Mouse (Mus musculus): ENCODE data around the gene Lacc1. TPM values are rescaled to one million over a fixed set of nuclear protein-coding genes. Genes with fewer than 3 reads are reported as not detected.
"Not testable (repeated sequence)": the region's sequence is repeated elsewhere in the genome, so short reads cannot be mapped to it uniquely, and the experiment has no call there.

Gene Lacc1
- polyA plus RNA-seq, 1 experiment from 2014 or later = 10.4 TPM

DNA sequence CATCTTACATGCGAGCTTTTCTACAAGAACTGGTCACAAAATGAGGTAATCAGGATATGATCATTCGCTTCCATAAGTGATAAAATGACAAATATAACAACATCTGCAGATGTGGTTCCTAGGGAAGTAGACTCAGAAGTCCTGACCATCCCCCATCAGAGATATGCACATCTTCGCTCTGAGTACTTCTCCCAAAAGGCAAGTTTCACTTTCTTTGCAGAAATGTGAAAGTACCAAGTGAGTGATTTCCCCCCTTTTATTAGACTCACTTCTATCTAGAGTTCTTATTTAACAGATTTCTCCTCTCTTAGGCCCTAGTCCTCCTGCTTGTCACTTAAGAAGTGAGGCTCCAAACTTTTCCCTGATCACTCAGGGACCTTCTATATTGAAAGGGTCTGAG lies 3.3 kb downstream of the Lacc1 start:
- Histone ChIP-seq H3K9ac (ENCODE audit: low read depth, low read length) (no peak overlapping the region), H3K9me3 (replicated peaks; ENCODE audit: control insufficient read depth, low read length) (no peaks in the 10 kb centered on the region), H3K4me3 (ENCODE audit: low read depth, low read length) (no peak overlapping the region), H3K27ac (ENCODE audit: low read depth, low read length) (no peak overlapping the region), H3K27me3 (ENCODE audit: control insufficient read depth, insufficient read depth, low read length) (no peaks in the 10 kb centered on the region), H3K36me3 (ENCODE audit: control insufficient read depth, insufficient read depth, low read length) (no peaks in the 10 kb centered on the region), H3K4me2 (no peak overlapping the region), H3K4me1 (ENCODE audit: control insufficient read depth, insufficient read depth, low read length) (peaks cover 8% of the 10 kb centered on the region; the same call in 1 of the 2 replicates)
- ATAC-seq (replicated peaks; ENCODE audit: insufficient number of reproducible peaks, low FRiP score, low TSS enrichment) = no peak
- WGBS (ENCODE audit: insufficient replicate concordance) = 89% methylated on average over 3 of the region's 3 CpGs

- H3K4me3 ChIP-seq (ENCODE audit: low read depth, low read length) = no peak overlapping the region
- ATAC-seq (replicated peaks; ENCODE audit: insufficient number of reproducible peaks, low FRiP score, low TSS enrichment) = no peak
- H3K27me3 ChIP-seq (ENCODE audit: control insufficient read depth, insufficient read depth, low read length) = no peaks in the 10 kb centered on the region
- 27% methylated on average over 5 of the region's 5 CpGs for WGBS (ENCODE audit: insufficient replicate concordance)
- H3K27ac ChIP-seq (ENCODE audit: low read depth, low read length) = no peak overlapping the region
- no peaks in the 10 kb centered on the region for H3K36me3 ChIP-seq (ENCODE audit: control insufficient read depth, insufficient read depth, low read length)
- H3K4me2 ChIP-seq = no peak overlapping the region
- no peak overlapping the region for H3K9ac ChIP-seq (ENCODE audit: low read depth, low read length)
- peaks cover 8% of the 10 kb centered on the region; the same call in 1 of the 2 replicates for H3K4me1 ChIP-seq (ENCODE audit: control insufficient read depth, insufficient read depth, low read length)
- H3K9me3 ChIP-seq (replicated peaks; ENCODE audit: control insufficient read depth, low read length) = no peaks in the 10 kb centered on the region
These were observed 4.3 kb downstream of the Lacc1 start for GRCm38 (mm10) chr14:77032433-77032832.

DNA sequence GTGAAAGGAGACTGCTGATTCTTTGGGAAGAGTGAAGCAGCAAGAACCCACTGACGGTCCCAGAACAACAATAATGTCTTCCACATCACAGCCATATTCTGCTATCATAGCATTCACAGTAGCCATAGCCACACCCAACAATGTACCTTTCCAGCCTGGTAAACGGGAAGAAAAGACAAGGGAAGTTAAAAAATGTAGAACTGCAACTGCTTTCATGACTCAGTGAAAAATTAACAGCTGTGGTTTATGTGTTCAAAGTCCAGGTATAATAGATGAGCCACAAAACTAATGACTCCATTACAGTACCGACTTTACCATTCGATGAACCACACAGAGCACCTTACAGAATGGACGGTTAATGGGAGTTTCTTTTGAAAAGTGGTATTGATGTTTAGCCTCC lies 5.9 kb downstream of the Lacc1 start:
- Histone ChIP-seq H3K9me3 (replicated peaks; ENCODE audit: control insufficient read depth, low read length) (no peaks in the 10 kb centered on the region), H3K27me3 (ENCODE audit: control insufficient read depth, insufficient read depth, low read length) (no peaks in the 10 kb centered on the region), H3K4me1 (ENCODE audit: control insufficient read depth, insufficient read depth, low read length) (peaks cover 8% of the 10 kb centered on the region; the same call in 1 of the 2 replicates), H3K9ac (ENCODE audit: low read depth, low read length) (no peak overlapping the region), H3K27ac (ENCODE audit: low read depth, low read length) (no peak overlapping the region), H3K4me2 (no peak overlapping the region), H3K4me3 (ENCODE audit: low read depth, low read length) (no peak overlapping the region), H3K36me3 (ENCODE audit: control insufficient read depth, insufficient read depth, low read length) (no peaks in the 10 kb centered on the region)
- 85% methylated on average over 5 of the region's 5 CpGs for WGBS (ENCODE audit: insufficient replicate concordance)
- ATAC-seq (replicated peaks; ENCODE audit: insufficient number of reproducible peaks, low FRiP score, low TSS enrichment) = no peak

GRCm38 (mm10) chr14:77029319-77030054 lies 7.2 kb downstream of the Lacc1 start:
- Histone ChIP-seq H3K36me3 (ENCODE audit: control insufficient read depth, insufficient read depth, low read length) (no peaks in the 10 kb centered on the region), H3K9ac (ENCODE audit: low read depth, low read length) (no peak overlapping the region), H3K4me3 (ENCODE audit: low read depth, low read length) (no peak overlapping the region), H3K27me3 (ENCODE audit: control insufficient read depth, insufficient read depth, low read length) (no peaks in the 10 kb centered on the region), H3K27ac (ENCODE audit: low read depth, low read length) (no peak overlapping the region), H3K4me2 (no peak overlapping the region), H3K4me1 (ENCODE audit: control insufficient read depth, insufficient read depth, low read length) (peaks cover 8% of the 10 kb centered on the region; the same call in 1 of the 2 replicates), H3K9me3 (replicated peaks; ENCODE audit: control insufficient read depth, low read length) (no peaks in the 10 kb centered on the region)
- WGBS (ENCODE audit: insufficient replicate concordance) = 56% methylated on average over 5 of the region's 5 CpGs
- ATAC-seq (replicated peaks; ENCODE audit: insufficient number of reproducible peaks, low FRiP score, low TSS enrichment) = no peak

DNA sequence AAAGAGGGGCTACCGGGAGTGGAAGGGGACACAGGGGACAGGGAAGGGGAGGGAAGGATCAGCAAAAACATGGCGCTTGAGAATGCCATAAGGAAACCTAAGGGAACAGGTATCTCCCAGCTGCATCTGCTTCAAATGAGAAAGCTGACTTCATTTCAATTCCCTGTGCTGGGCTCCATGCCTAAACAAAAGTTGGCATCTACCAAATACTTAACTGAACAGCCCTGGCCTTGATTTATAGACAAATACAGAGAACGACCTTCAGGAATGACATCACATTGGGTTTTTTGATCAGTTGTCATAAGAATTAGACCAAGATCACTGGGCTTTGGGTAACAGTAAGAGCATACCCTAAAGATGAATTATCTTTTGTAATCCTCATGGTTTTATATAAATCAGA lies 12.2 kb downstream of the Lacc1 start:
- Histone ChIP-seq H3K27me3 (ENCODE audit: control insufficient read depth, insufficient read depth, low read length) (no peaks in the 10 kb centered on the region), H3K4me2 (no peak overlapping the region), H3K4me1 (ENCODE audit: control insufficient read depth, insufficient read depth, low read length) (peaks cover under 1% of the 10 kb centered on the region; the same call in 1 of the 2 replicates), H3K4me3 (ENCODE audit: low read depth, low read length) (no peak overlapping the region), H3K9me3 (replicated peaks; ENCODE audit: control insufficient read depth, low read length) (no peaks in the 10 kb centered on the region), H3K36me3 (ENCODE audit: control insufficient read depth, insufficient read depth, low read length) (no peaks in the 10 kb centered on the region), H3K27ac (ENCODE audit: low read depth, low read length) (no peak overlapping the region), H3K9ac (ENCODE audit: low read depth, low read length) (no peak overlapping the region)
- 83% methylated on average over 3 of the region's 3 CpGs for WGBS (ENCODE audit: insufficient replicate concordance)
- no peak for ATAC-seq (replicated peaks; ENCODE audit: insufficient number of reproducible peaks, low FRiP score, low TSS enrichment)

- H3K9ac ChIP-seq (ENCODE audit: low read depth, low read length) = no peak overlapping the region
- H3K4me2 ChIP-seq = 0 out of 2 replicates have a peak overlapping the region, but pooled peaks have one; percentile 20
- WGBS (ENCODE audit: insufficient replicate concordance) = 47% methylated on average over 6 of the region's 6 CpGs
These were observed 19.5 kb downstream of the Lacc1 start for GRCm38 (mm10) chr14:77017211-77017610.

GRCm38 (mm10) chr14:77016783-77017182 lies 19.9 kb downstream of the Lacc1 start:
- H3K36me3 ChIP-seq (ENCODE audit: control insufficient read depth, insufficient read depth, low read length); H3K9ac ChIP-seq (ENCODE audit: low read depth, low read length); H3K4me1 ChIP-seq (ENCODE audit: control insufficient read depth, insufficient read depth, low read length); H3K4me3 ChIP-seq (ENCODE audit: low read depth, low read length); H3K27me3 ChIP-seq (ENCODE audit: control insufficient read depth, insufficient read depth, low read length); ATAC-seq (replicated peaks; ENCODE audit: insufficient number of reproducible peaks, low FRiP score, low TSS enrichment); H3K9me3 ChIP-seq (replicated peaks; ENCODE audit: control insufficient read depth, low read length); H3K27ac ChIP-seq (ENCODE audit: low read depth, low read length): not testable (repeated sequence)
- 40% methylated on average over 12 of the region's 12 CpGs for WGBS (ENCODE audit: insufficient replicate concordance)
- 0 out of 2 replicates have a peak overlapping the region, but pooled peaks have one; percentile 20 for H3K4me2 ChIP-seq

More at GRCm38 (mm10) chr14:77017211-77017610, 19.5 kb downstream of the Lacc1 start:
- H3K27me3 ChIP-seq (ENCODE audit: control insufficient read depth, insufficient read depth, low read length) = no peaks in the 10 kb centered on the region
- H3K27ac ChIP-seq (ENCODE audit: low read depth, low read length) = no peak overlapping the region
- no peak overlapping the region for H3K4me3 ChIP-seq (ENCODE audit: low read depth, low read length)
- H3K36me3 ChIP-seq (ENCODE audit: control insufficient read depth, insufficient read depth, low read length) = no peaks in the 10 kb centered on the region
- H3K9me3 ChIP-seq (replicated peaks; ENCODE audit: control insufficient read depth, low read length) = no peaks in the 10 kb centered on the region
- H3K4me1 ChIP-seq (ENCODE audit: control insufficient read depth, insufficient read depth, low read length) = no peaks in the 10 kb centered on the region
- ATAC-seq (replicated peaks; ENCODE audit: insufficient number of reproducible peaks, low FRiP score, low TSS enrichment) = no peak

DNA sequence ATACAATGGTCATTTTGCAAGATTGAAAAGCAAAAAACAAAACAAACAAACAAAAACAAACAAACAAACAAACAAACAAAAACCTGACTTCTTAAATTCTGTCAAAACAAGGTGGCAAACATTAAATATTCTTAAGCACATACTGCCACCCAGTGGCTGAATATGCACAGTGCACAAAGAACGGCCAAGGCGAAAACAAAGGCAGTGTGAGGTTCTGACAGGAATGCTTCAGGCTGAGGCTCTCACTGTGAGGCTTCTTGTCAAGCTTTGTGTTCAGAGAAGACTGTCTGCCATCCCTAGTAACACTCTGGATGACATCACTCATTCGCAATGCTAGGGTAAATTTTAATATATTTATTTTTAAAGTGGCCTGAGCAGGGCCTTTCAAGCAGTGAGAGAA lies 24.9 kb downstream of the Lacc1 start:
- no peak for ATAC-seq (replicated peaks; ENCODE audit: insufficient number of reproducible peaks, low FRiP score, low TSS enrichment)
- no peak overlapping the region for H3K4me2 ChIP-seq

DNA sequence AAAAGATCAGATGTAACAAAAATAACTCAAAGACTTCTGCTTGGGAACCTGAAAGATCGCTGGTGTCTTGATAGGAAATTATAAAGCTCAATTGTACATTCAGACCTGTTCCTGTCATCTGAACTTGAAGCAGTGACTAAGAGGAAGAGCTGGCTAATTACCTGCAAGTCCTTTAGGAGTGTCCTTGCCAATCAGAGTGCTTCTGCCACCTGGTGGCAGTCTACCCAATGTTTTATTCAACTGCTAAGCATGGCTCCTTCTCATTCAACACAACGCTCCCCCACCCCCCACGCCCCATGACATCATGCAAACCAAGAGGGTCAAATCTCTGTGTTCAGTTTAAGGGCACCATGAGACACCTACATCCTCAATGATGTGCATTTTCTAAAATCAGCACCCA lies 28.5 kb downstream of the Lacc1 start:
- no peak overlapping the region for H3K4me3 ChIP-seq (ENCODE audit: low read depth, low read length)
- ATAC-seq (replicated peaks; ENCODE audit: insufficient number of reproducible peaks, low FRiP score, low TSS enrichment) = no peak
- H3K9me3 ChIP-seq (replicated peaks; ENCODE audit: control insufficient read depth, low read length) = no peaks in the 10 kb centered on the region
- H3K27me3 ChIP-seq (ENCODE audit: control insufficient read depth, insufficient read depth, low read length) = no peaks in the 10 kb centered on the region
- H3K27ac ChIP-seq (ENCODE audit: low read depth, low read length) = no peak overlapping the region
- H3K4me2 ChIP-seq = no peak overlapping the region
- no peaks in the 10 kb centered on the region for H3K36me3 ChIP-seq (ENCODE audit: control insufficient read depth, insufficient read depth, low read length)
- H3K9ac ChIP-seq (ENCODE audit: low read depth, low read length) = no peak overlapping the region
- H3K4me1 ChIP-seq (ENCODE audit: control insufficient read depth, insufficient read depth, low read length) = no peaks in the 10 kb centered on the region
- 16% methylated on average over 3 of the region's 3 CpGs for WGBS (ENCODE audit: insufficient replicate concordance)

More for the DNA sequence above, 24.9 kb downstream of the Lacc1 start:
- no peaks in the 10 kb centered on the region for H3K9me3 ChIP-seq (replicated peaks; ENCODE audit: control insufficient read depth, low read length)
- H3K36me3 ChIP-seq (ENCODE audit: control insufficient read depth, insufficient read depth, low read length) = no peaks in the 10 kb centered on the region
- H3K4me3 ChIP-seq (ENCODE audit: low read depth, low read length) = no peak overlapping the region
- H3K27me3 ChIP-seq (ENCODE audit: control insufficient read depth, insufficient read depth, low read length) = no peaks in the 10 kb centered on the region
- H3K9ac ChIP-seq (ENCODE audit: low read depth, low read length) = no peak overlapping the region
- H3K4me1 ChIP-seq (ENCODE audit: control insufficient read depth, insufficient read depth, low read length) = no peaks in the 10 kb centered on the region
- 9% methylated on average over 3 of the region's 3 CpGs for WGBS (ENCODE audit: insufficient replicate concordance)
- no peak overlapping the region for H3K27ac ChIP-seq (ENCODE audit: low read depth, low read length)

Data from heart, embryonic 11.5 days (tissue).